ENCODE assay signal across 8 mouse cellular contexts in the genomic region with DNA sequence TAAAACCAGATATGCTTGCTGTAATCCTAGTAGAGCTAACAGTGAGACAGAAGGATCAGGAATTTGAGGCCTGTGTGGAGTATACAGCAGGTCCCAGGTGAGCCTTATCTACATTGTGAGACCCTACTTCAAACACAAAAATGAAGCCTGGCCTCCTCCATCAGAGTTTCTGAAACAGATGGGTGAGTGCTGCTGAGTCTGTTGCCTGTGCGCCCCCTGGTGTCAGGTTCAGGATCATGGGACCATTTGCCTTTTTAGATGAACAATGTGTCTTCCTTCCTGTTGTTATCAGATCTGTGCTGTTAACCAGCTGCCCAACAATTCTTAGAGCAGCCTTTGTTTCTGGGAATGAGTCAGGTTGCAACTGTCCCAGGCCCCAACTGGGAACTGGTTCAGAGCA. TPM values are rescaled to one million over a fixed set of nuclear protein-coding genes. Genes with fewer than 3 reads are reported as not detected.
DNase-seq lines count a peak whose midpoint lies in the region; ATAC-seq and TF ChIP-seq lines count a peak whose summit lies in the region.

No protein-coding gene starts in this region.

- H3K9ac ChIP-seq in midbrain, embryonic 16.5 days (ENCODE audit: low read depth, low read length), result no peak overlapping the region
- H3K9ac ChIP-seq in forebrain, postnatal 0 days, result no peak overlapping the region; the same call in 1 of the 2 replicates
- no peak overlapping the region for H3K9ac ChIP-seq in intestine, embryonic 15.5 days
- no peak overlapping the region for H3K9ac ChIP-seq in midbrain, embryonic 15.5 days

- H3K27me3 ChIP-seq in midbrain, embryonic 10.5 days (ENCODE audit: low read depth, poor library complexity, severe bottlenecking), result no peaks in the 10 kb centered on the region
- no peaks in the 10 kb centered on the region for H3K27me3 ChIP-seq in midbrain, embryonic 16.5 days (ENCODE audit: control insufficient read depth, insufficient read depth, low read depth, low read length)
- H3K27me3 ChIP-seq in forebrain, postnatal 0 days (ENCODE audit: insufficient read depth, low read length), result no peaks in the 10 kb centered on the region
- H3K27me3 ChIP-seq in intestine, embryonic 15.5 days (replicated peaks), result no peaks in the 10 kb centered on the region
- H3K27me3 ChIP-seq in midbrain, embryonic 15.5 days (replicated peaks), result no peaks in the 10 kb centered on the region

- intact Hi-C loops in left cerebral cortex, postnatal 25 days (cut with DNase I), result loop anchor here (1.0 to 2.0 kb wide), 2 partner anchors 87 to 177 kb away; no protein-coding TSS in a partner anchor

- no peaks in the 10 kb centered on the region for H3K9me3 ChIP-seq in midbrain, embryonic 10.5 days (replicated peaks)
- H3K9me3 ChIP-seq in midbrain, embryonic 16.5 days (replicated peaks; ENCODE audit: control insufficient read depth, low read length, poor library complexity, severe bottlenecking), result no peaks in the 10 kb centered on the region
- no peaks in the 10 kb centered on the region for H3K9me3 ChIP-seq in forebrain, postnatal 0 days (ENCODE audit: low read length)
- H3K9me3 ChIP-seq in intestine, embryonic 15.5 days, result no peaks in the 10 kb centered on the region
- H3K9me3 ChIP-seq in midbrain, embryonic 15.5 days, result no peaks in the 10 kb centered on the region

- H3K4me3 ChIP-seq in midbrain, embryonic 10.5 days, result no peak overlapping the region
- no peak overlapping the region for H3K4me3 ChIP-seq in midbrain, embryonic 16.5 days (ENCODE audit: low read depth, low read length)
- H3K4me3 ChIP-seq in forebrain, postnatal 0 days (ENCODE audit: low read depth, low read length), result no peak overlapping the region
- H3K4me3 ChIP-seq in intestine, embryonic 15.5 days (replicated peaks), result no peak overlapping the region
- no peak overlapping the region for H3K4me3 ChIP-seq in midbrain, embryonic 15.5 days

- no peaks in the 10 kb centered on the region for H3K4me1 ChIP-seq in midbrain, embryonic 10.5 days
- no peaks in the 10 kb centered on the region for H3K4me1 ChIP-seq in midbrain, embryonic 16.5 days (ENCODE audit: control insufficient read depth, insufficient read depth, low read length)
- H3K4me1 ChIP-seq in forebrain, postnatal 0 days (ENCODE audit: insufficient read depth), result no peaks in the 10 kb centered on the region
- 0 out of 2 replicates have a peak, but pooled peaks cover 5% of the 10 kb centered on the region for H3K4me1 ChIP-seq in intestine, embryonic 15.5 days (replicated peaks)
- no peaks in the 10 kb centered on the region for H3K4me1 ChIP-seq in midbrain, embryonic 15.5 days

- no peak for ATAC-seq in midbrain, embryonic 16.5 days
- ATAC-seq in forebrain, postnatal 0 days, result peak; percentile 82
- ATAC-seq in intestine, embryonic 15.5 days, result peak; percentile 39; the same call in 1 of the 2 replicates
- ATAC-seq in midbrain, embryonic 15.5 days (replicated peaks), result 0 out of 2 replicates have a peak, but pooled peaks have one; percentile 56

- H3K36me3 ChIP-seq in midbrain, embryonic 10.5 days, result peaks cover 91% of the 10 kb centered on the region
- H3K36me3 ChIP-seq in midbrain, embryonic 16.5 days (ENCODE audit: control insufficient read depth, insufficient read depth, low read length), result peaks cover 15% of the 10 kb centered on the region
- peaks cover 78% of the 10 kb centered on the region for H3K36me3 ChIP-seq in forebrain, postnatal 0 days (ENCODE audit: insufficient read depth)
- peaks cover 11% of the 10 kb centered on the region for H3K36me3 ChIP-seq in intestine, embryonic 15.5 days
- H3K36me3 ChIP-seq in midbrain, embryonic 15.5 days (replicated peaks), result peaks cover 31% of the 10 kb centered on the region

- 3% methylated on average over 1 of the region's 1 CpGs for WGBS in midbrain, embryonic 10.5 days
- 0% methylated on average over 1 of the region's 1 CpGs for WGBS in midbrain, embryonic 16.5 days
- 0% methylated on average over 1 of the region's 1 CpGs for WGBS in forebrain, postnatal 0 days
- WGBS in intestine, embryonic 15.5 days, result 0% methylated on average over 1 of the region's 1 CpGs
- WGBS in midbrain, embryonic 15.5 days, result 5% methylated on average over 1 of the region's 1 CpGs

- 0 out of 2 replicates have a peak overlapping the region, but pooled peaks have one; percentile 49 for H3K27ac ChIP-seq in midbrain, embryonic 10.5 days (replicated peaks)
- no peak overlapping the region for H3K27ac ChIP-seq in midbrain, embryonic 16.5 days (ENCODE audit: low read length)
- H3K27ac ChIP-seq in forebrain, postnatal 0 days (ENCODE audit: low read depth, low read length), result peak overlapping the region; percentile 51; the same call in 1 of the 2 replicates
- no peak overlapping the region for H3K27ac ChIP-seq in intestine, embryonic 15.5 days
- no peak overlapping the region for H3K27ac ChIP-seq in midbrain, embryonic 15.5 days

- peak; percentile 72 for DNase-seq in midbrain, embryonic 10.5 days (ENCODE audit: low spot score)
- DNase-seq in cerebellum, adult 11-12 months, result peak; percentile 77
- peak; percentile 87 for DNase-seq in forebrain, postnatal 0 days
- DNase-seq in left cerebral cortex, postnatal 25 days (ENCODE audit: low spot score in 2 of 2), result peak; percentile 81 to 88
- peak; percentile 44 to 47 for DNase-seq in spleen, postnatal 36 days (ENCODE audit: low spot score in 2 of 2)

- no peak overlapping the region for H3K4me2 ChIP-seq in midbrain, embryonic 16.5 days (ENCODE audit: low read length)
- H3K4me2 ChIP-seq in forebrain, postnatal 0 days (ENCODE audit: low read depth), result no peak overlapping the region
- H3K4me2 ChIP-seq in intestine, embryonic 15.5 days (replicated peaks), result no peak overlapping the region
- H3K4me2 ChIP-seq in midbrain, embryonic 15.5 days, result no peak overlapping the region

- peak; percentile 93 for TF ChIP-seq CTCF in forebrain, postnatal 0 days (IDR thresholded peaks at IDR 0.05; ENCODE audit: low read depth)

RNA-seq across cellular contexts. Expression of a gene that starts 45.7 kb away (rescaled TPM):
- 180 and 185 TPM in 2 replicates for polyA plus RNA-seq in midbrain, embryonic 10.5 days (2016; fragmentation: Nextera tagmentation; extraction: Ambion mirVana)
- polyA plus RNA-seq in midbrain, embryonic 16.5 days (2015; fragmentation: Nextera tagmentation; extraction: Ambion mirVana), result 80.0 and 105 TPM in 2 replicates
- total RNA-seq in forebrain, postnatal 0 days (2014; rRNA removed), result 36.8 and 43.0 TPM in 2 replicates
- 52.0 and 77.1 TPM in 2 replicates for polyA plus RNA-seq in forebrain, postnatal 0 days (2015; fragmentation: Nextera tagmentation; extraction: Ambion mirVana)
- 83.8 and 91.3 TPM in 2 replicates for polyA plus RNA-seq in intestine, embryonic 15.5 days (2015; fragmentation: Nextera tagmentation; extraction: Ambion mirVana)
- total RNA-seq in left cerebral cortex, postnatal 25 days (2021), result 10 to 100 TPM; 71.5 to 75.7 TPM
- 110 and 112 TPM in 2 replicates for polyA plus RNA-seq in midbrain, embryonic 15.5 days (2015; fragmentation: Nextera tagmentation; extraction: Ambion mirVana)

RNA-seq across cellular contexts. Expression of a gene that starts 45.8 kb away (rescaled TPM):
- 185 and 203 TPM in 2 replicates for polyA plus RNA-seq in midbrain, embryonic 10.5 days (2016; fragmentation: Nextera tagmentation; extraction: Ambion mirVana)
- polyA plus RNA-seq in midbrain, embryonic 16.5 days (2015; fragmentation: Nextera tagmentation; extraction: Ambion mirVana), result 177 and 187 TPM in 2 replicates
- total RNA-seq in forebrain, postnatal 0 days (2014; rRNA removed), result 132 and 156 TPM in 2 replicates
- polyA plus RNA-seq in forebrain, postnatal 0 days (2015; fragmentation: Nextera tagmentation; extraction: Ambion mirVana), result 98.6 and 117 TPM in 2 replicates
- polyA plus RNA-seq in intestine, embryonic 15.5 days (2015; fragmentation: Nextera tagmentation; extraction: Ambion mirVana), result 92.7 and 98.1 TPM in 2 replicates
- total RNA-seq in left cerebral cortex, postnatal 25 days (2021), result 100 to 1,000 TPM; 153 to 164 TPM
- polyA plus RNA-seq in midbrain, embryonic 15.5 days (2015; fragmentation: Nextera tagmentation; extraction: Ambion mirVana), result 182 and 199 TPM in 2 replicates

Comparison
In these comparisons a context has a peak if more than half of its experiments do, and no peak if none do; other contexts are left out.
1. H3K27ac ChIP-seq: peak in midbrain, embryonic 10.5 days (single experiment) and forebrain, postnatal 0 days (single experiment); none in midbrain, embryonic 16.5 days (single experiment), intestine, embryonic 15.5 days (single experiment) and midbrain, embryonic 15.5 days (single experiment).
2. Peak in every context shown above with its lines, with median percentiles within 50 percentile points of each other: DNase-seq.